Mouse (Mus musculus) midbrain, embryonic 12.5 days (tissue): ENCODE data around the gene Itpkc. TPM values are rescaled to one million over a fixed set of nuclear protein-coding genes. Genes with fewer than 3 reads are reported as not detected.
A peak's percentile ranks its signal among the peaks of the same experiment; 100 is the strongest.

Experiments used
- ATAC-seq: fragments of 200-750 bp; cut with Nextera tagmentation; 2 replicates; pipeline ENCODE4 v1.8.0; 2017; ENCODE audit warnings: low read depth, moderate TSS enrichment, moderate library complexity; ENCODE audit not compliant: low FRiP score
- H3K27ac ChIP-seq: fragments of 300-500 bp; sonication (generic); replicated peaks from 2 replicates; pipeline ENCODE4 v1.5.1; 2016; ENCODE audit warnings: mild to moderate bottlenecking
- H3K27me3 ChIP-seq: fragments of 300-500 bp; sonication (generic); 2 replicates; pipeline ENCODE4 v1.6.1; 2016; ENCODE audit warnings: mild to moderate bottlenecking
- H3K36me3 ChIP-seq: fragments of 300-500 bp; sonication (generic); 2 replicates; pipeline ENCODE4 v1.6.1; 2016
- H3K4me1 ChIP-seq: fragments of 300-500 bp; sonication (generic); 2 replicates; pipeline ENCODE4 v1.6.1; 2016
- H3K4me2 ChIP-seq: fragments of 300-500 bp; sonication (generic); replicated peaks from 2 replicates; pipeline ENCODE4 v1.6.1; 2016; ENCODE audit warnings: mild to moderate bottlenecking, moderate library complexity
- H3K4me3 ChIP-seq: fragments of 300-500 bp; sonication (generic); 2 replicates; pipeline ENCODE4 v1.5.1; 2016; ENCODE audit warnings: mild to moderate bottlenecking
- H3K9ac ChIP-seq: fragments of 300-500 bp; sonication (generic); replicated peaks from 2 replicates; pipeline ENCODE4 v1.6.1; 2016; ENCODE audit warnings: mild to moderate bottlenecking, moderate library complexity
- H3K9me3 ChIP-seq: fragments of 300-500 bp; sonication (generic); 2 replicates; pipeline ENCODE4 v1.6.1; 2016; ENCODE audit warnings: mild to moderate bottlenecking
- WGBS: fragments of 180-500 bp; shearing (Covaris S2); methylation state at CpG from one replicate; pipeline ENCODE4 v1.1.7; 2016; 5-methylcytosine and 5-hydroxymethylcytosine counted together
- polyA plus RNA-seq: library from polyadenylated mRNA; unstranded; fragments of >200 nt; fragmentation: Nextera tagmentation; extraction: Ambion mirVana; gene quantifications from 2 replicates; pipeline ENCODE4 v1.2.1, GENCODE M21; 2016

Gene Itpkc
- polyA plus RNA-seq, 1 experiment from 2014 or later: 8.7 TPM

DNA sequence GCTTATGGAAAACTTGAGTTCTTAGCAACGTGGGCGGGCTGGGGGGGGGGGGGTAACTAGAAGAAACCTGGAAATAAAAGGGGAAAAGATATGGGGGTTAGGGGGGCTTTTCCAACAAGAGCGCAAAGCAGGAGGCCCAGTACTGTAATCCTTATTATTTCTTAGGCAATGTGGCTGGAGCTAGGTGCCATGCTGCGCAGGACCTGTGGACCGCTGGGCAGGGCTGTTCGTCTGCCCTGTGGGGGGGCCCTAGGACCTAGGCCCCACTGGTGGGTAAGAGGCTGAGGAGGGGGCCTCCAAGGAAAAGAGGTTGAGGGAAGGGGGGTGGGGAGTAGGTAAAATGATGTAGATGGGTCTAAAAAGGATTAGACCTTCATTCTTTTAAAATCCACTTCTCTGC, 4.8 kb upstream of the Itpkc start:
- peak overlapping the region; percentile 59 for H3K9ac ChIP-seq
- 0% methylated on average over 6 of the region's 6 CpGs for WGBS
- H3K4me2 ChIP-seq: peak overlapping the region; percentile 73
- no peaks in the 10 kb centered on the region for H3K27me3 ChIP-seq
- H3K27ac ChIP-seq: peak overlapping the region; percentile 85
- no peaks in the 10 kb centered on the region for H3K9me3 ChIP-seq
- peak overlapping the region; percentile 50 for H3K4me3 ChIP-seq
- ATAC-seq: peak; percentile 27; the same call in 1 of the 2 replicates
- H3K4me1 ChIP-seq: peaks cover 21% of the 10 kb centered on the region
- H3K36me3 ChIP-seq: 0 out of 2 replicates have a peak, but pooled peaks cover 3% of the 10 kb centered on the region

DNA sequence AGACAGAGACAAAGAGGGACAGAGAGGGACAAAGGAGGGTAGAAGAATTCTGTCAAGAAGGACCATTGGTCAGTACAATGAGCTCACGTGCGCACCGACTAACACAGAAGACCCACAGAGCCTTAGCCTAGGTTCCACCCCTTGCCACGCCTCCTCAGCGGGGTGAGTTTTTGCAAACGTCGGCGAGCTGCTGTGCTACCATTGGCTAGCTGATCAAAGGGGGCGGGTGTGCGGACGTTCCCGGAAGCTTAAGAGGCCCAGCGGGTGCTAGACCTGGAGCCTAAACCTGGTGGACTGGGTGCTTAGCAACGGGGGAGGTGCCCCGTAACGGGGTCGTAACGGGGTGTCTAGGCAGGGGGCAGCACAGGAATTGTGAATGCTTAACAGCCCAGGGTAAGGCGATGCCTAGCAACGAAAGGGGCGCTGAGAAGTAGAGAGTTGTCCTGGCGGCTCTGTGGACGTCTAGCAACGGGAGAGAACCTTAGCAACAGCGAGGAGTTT, 4.4 kb upstream of the Itpkc start, which contains the start of gene Coq8b:
Gene Coq8b (plus strand): TSS at position 243 of the 501 bp plus-strand sequence.
- H3K9ac ChIP-seq: peak within 1 kb of the TSS; percentile 59
- H3K4me3 ChIP-seq: peak within 1 kb of the TSS; percentile 50
- no peaks in the 10 kb centered on the region for H3K27me3 ChIP-seq
- peaks cover 21% of the 10 kb centered on the region for H3K4me1 ChIP-seq
- ATAC-seq: peak; percentile 93
- H3K4me2 ChIP-seq: peak within 1 kb of the TSS; percentile 73
- WGBS: under 1% methylated on average over 25 of the region's 25 CpGs
- H3K27ac ChIP-seq: peak within 1 kb of the TSS; percentile 85
- no peaks in the 10 kb centered on the region for H3K9me3 ChIP-seq
- 0 out of 2 replicates have a peak, but pooled peaks cover 3% of the 10 kb centered on the region for H3K36me3 ChIP-seq

DNA sequence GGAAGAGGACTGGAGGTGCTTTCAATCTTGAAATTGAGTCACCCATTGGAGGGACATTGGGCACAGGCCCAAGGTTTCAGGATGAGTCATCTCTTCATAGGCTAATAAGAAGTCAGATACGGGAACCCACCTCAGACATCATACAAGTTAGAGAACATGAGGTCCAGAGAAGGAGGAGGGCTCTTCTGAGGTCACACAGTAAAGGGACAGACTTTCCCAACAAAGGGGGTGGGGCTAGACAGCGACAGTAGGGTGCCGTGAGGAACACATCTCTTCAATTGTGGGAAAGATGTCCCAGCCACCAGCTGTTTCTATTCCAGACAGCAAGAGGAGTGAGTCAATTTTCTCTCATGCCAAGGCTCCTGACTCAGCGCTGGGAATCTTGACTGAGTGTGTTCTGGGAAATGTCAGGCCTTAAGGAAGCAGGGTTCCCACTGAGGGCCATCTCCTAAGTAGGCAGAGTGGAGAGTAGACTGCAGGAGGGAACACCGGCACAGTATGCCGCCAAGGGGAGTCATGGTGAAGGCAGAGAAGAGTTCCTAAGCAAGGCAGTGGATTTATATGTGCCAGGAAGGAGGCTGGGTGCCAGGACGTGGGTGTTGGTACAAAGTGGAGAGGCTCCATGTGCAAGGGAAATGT, 3.4 kb upstream of the Itpkc start:
- H3K27ac ChIP-seq: peak overlapping the region; percentile 85
- no peak for ATAC-seq

DNA sequence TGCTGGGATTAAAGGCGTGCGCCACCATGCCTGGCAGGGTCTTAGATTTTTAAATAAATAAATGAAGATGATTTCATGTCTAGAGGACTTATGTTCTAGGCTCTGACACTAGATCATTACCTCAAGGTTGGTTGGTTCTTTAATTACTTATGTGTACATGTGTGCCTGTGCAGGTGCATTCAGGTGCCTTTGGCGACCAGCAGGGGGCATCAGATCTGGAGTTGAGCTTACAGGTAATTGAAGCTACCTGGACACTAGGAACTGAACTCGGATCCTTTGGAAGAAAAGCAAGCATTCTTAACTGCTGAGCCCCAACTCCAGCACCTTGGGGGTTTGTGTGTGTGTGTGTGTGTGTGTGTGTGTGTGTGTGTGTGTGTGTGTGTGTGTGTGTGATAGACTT, 2.3 kb upstream of the Itpkc start:
- H3K27ac ChIP-seq: no peak overlapping the region
- peaks cover 41% of the 10 kb centered on the region for H3K4me1 ChIP-seq
- 73% methylated on average over 4 of the region's 4 CpGs for WGBS
- no peaks in the 10 kb centered on the region for H3K9me3 ChIP-seq
- no peak for ATAC-seq
- H3K4me2 ChIP-seq: no peak overlapping the region
- H3K36me3 ChIP-seq: no peaks in the 10 kb centered on the region
- no peaks in the 10 kb centered on the region for H3K27me3 ChIP-seq
- H3K4me3 ChIP-seq: no peak overlapping the region
- no peak overlapping the region for H3K9ac ChIP-seq

More for the DNA sequence above, 3.4 kb upstream of the Itpkc start:
- Histone ChIP-seq H3K36me3 (no peaks in the 10 kb centered on the region), H3K4me1 (peaks cover 31% of the 10 kb centered on the region), H3K27me3 (no peaks in the 10 kb centered on the region), H3K4me2 (no peak overlapping the region), H3K9ac (no peak overlapping the region), H3K4me3 (no peak overlapping the region), H3K9me3 (no peaks in the 10 kb centered on the region)
- WGBS: 77% methylated on average over 7 of the region's 7 CpGs

DNA sequence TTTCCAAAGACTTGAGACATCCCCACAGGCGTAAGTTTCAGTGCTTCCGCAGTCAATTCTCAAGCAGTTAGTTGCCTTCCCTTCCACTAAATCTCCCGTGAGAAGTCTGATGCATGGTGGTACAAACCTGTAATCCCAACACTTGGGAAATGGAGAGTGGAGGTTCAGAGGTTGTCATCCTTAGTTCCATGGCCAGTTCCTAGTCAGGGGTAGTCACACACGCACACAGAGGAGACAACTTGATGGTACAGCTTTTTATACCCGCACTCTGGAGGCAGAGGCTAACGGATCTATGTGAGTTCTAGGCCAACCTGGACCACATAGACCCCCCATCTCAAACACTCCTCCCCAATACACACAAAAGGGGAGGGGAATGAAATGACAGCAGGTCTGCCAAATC, 404 bp upstream of the Itpkc start:
- peak overlapping the region; percentile 91 for H3K4me2 ChIP-seq
- H3K9ac ChIP-seq: peak overlapping the region; percentile 85
- H3K4me1 ChIP-seq: peaks cover 56% of the 10 kb centered on the region
- peak overlapping the region; percentile 72 for H3K4me3 ChIP-seq
- 15% methylated on average over 6 of the region's 6 CpGs for WGBS
- ATAC-seq: no peak
- no peaks in the 10 kb centered on the region for H3K9me3 ChIP-seq
- peak overlapping the region; percentile 81 for H3K27ac ChIP-seq
- no peaks in the 10 kb centered on the region for H3K27me3 ChIP-seq
- no peaks in the 10 kb centered on the region for H3K36me3 ChIP-seq

DNA sequence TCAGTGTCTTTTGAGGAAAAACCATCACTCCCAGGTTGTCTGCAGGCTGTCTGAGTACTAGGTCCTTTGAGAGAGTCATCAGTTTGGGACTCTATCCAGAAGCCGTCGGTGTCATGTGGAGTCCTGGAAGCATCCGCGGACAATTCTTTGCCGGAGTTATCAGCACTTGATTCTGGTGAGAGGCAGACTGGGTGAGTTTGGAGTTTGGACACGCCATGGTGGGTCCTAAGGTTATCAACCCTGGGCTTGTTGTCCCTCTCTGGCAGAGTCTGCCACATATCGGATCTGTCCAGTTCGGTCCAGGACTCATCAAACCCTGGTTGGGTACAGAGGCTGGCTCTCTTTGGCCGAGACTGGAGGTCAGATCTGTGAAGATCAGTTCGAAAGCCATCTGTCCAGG, 785 bp downstream of the Itpkc start:
- no peak for ATAC-seq
- H3K4me3 ChIP-seq: peak overlapping the region; percentile 72
- H3K4me2 ChIP-seq: peak overlapping the region; percentile 91
- peak overlapping the region; percentile 81 for H3K27ac ChIP-seq
- H3K9me3 ChIP-seq: no peaks in the 10 kb centered on the region
- H3K36me3 ChIP-seq: no peaks in the 10 kb centered on the region
- under 1% methylated on average over 10 of the region's 10 CpGs for WGBS
- H3K4me1 ChIP-seq: peaks cover 55% of the 10 kb centered on the region
- H3K9ac ChIP-seq: peak overlapping the region; percentile 85
- H3K27me3 ChIP-seq: no peaks in the 10 kb centered on the region

DNA sequence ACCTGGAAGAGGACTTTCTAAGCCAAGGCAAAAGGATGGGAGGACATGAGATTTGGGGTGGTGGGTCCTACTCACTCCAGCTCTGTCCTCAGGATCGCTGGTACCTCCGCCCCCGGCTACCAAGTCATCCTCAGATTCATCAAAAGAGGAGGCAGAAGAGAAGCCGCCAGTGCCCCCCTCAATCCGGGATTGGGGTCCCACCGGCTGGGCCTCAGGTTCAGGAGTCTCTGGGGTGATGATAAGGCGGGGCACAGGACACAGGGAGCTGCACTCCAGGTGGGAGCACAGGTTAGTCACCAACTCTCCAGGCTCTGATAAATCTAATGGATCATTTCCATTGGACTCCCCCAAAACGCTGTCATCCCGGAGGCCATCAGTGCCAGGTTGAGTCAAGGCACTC, 1.2 kb downstream of the Itpkc start:
- Histone ChIP-seq H3K27ac (no peak overlapping the region), H3K4me3 (peak overlapping the region; percentile 72), H3K27me3 (no peaks in the 10 kb centered on the region), H3K9ac (peak overlapping the region; percentile 85), H3K36me3 (no peaks in the 10 kb centered on the region), H3K9me3 (no peaks in the 10 kb centered on the region), H3K4me2 (peak overlapping the region; percentile 91), H3K4me1 (peaks cover 51% of the 10 kb centered on the region)
- ATAC-seq: no peak
- WGBS: 26% methylated on average over 9 of the region's 9 CpGs

DNA sequence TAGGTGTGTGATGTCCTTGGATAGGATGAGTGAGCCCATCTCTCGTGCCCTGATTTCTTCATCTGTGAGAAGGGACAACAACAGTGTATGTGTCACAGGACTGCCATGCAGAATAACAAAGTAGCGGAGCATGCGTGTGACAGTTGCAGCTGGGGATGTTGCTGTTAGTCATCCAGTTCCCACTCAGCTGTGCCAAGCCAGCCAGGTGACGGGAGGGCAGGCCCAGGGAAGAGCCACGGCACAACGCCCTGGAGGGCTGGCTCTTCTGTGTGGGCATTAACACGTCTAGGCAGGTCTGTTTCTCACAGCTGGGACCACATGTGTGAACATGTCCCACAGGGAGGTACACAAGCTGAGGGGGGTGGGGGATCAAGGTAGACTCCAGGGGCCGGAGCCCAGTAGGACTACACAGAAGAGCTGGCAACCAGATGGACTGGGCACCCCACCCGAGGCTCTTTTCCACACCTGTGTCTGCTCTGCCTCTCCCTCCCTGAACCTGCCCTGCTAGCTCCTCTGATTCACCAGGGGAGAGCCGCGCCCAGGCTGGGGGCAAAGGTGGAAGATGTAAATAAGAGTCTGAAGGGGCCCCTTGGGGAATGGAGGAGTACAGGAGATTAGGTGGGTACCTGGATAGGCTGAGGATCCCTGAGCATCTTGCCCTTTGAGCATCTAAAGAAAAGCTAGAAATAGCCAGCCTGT, 3.4 kb downstream of the Itpkc start:
- peak overlapping the region; percentile 4 for H3K4me3 ChIP-seq
- H3K9ac ChIP-seq: peak overlapping the region; percentile 43
- WGBS: 83% methylated on average over 11 of the region's 11 CpGs
- H3K36me3 ChIP-seq: 0 out of 2 replicates have a peak, but pooled peaks cover under 1% of the 10 kb centered on the region
- H3K4me2 ChIP-seq: peak overlapping the region; percentile 91
- ATAC-seq: no peak
- H3K9me3 ChIP-seq: no peaks in the 10 kb centered on the region
- H3K27ac ChIP-seq: no peak overlapping the region
- H3K4me1 ChIP-seq: peaks cover 51% of the 10 kb centered on the region
- no peaks in the 10 kb centered on the region for H3K27me3 ChIP-seq

DNA sequence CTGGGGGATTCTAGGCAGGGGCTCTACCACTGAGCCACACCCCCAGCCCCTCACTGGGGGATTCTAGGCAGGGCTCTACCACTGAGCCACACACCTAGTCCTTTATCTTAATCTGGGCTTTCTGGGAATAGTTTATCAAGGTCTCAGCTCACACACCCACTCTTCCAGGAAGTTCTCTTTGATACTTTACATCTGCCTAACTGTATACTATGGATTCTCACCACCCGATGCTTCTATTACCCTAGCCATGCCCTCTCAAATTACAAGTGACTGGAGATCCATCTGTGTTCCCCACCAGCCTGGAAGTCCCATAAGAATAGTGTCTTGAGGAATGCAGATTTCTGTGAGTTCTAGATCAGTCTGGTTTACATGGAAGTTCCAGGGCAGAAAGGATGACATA, 5.9 kb downstream of the Itpkc start:
- no peak overlapping the region for H3K4me3 ChIP-seq
- H3K36me3 ChIP-seq: peaks cover 19% of the 10 kb centered on the region
- H3K9me3 ChIP-seq: no peaks in the 10 kb centered on the region
- 85% methylated on average over 1 of the region's 1 CpGs for WGBS
- H3K27ac ChIP-seq: no peak overlapping the region
- H3K4me2 ChIP-seq: no peak overlapping the region
- ATAC-seq: no peak
- H3K27me3 ChIP-seq: no peaks in the 10 kb centered on the region
- H3K9ac ChIP-seq: no peak overlapping the region
- peaks cover 42% of the 10 kb centered on the region for H3K4me1 ChIP-seq

DNA sequence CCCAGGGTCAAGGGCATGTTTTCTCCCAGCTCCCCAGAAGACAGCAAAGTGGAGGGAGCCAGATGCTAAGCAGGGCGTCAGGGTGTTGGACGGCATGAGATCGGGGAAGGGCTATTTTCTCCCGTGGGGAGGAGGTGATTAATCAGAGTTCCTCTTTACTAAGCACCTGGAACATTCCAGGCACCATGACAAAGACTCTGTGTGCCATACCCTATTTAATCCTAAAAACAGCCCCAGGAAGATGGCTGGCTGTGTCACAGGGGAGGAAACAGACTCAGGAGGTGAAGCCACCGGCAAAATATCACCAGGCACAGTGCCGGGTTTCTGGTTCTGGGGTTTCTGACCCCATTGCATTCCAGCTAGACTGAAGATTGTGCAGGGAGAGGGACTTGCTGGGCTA, 6.5 kb downstream of the Itpkc start:
- Histone ChIP-seq H3K9ac (no peak overlapping the region), H3K4me1 (peaks cover 36% of the 10 kb centered on the region)
- WGBS: 88% methylated on average over 6 of the region's 6 CpGs

DNA sequence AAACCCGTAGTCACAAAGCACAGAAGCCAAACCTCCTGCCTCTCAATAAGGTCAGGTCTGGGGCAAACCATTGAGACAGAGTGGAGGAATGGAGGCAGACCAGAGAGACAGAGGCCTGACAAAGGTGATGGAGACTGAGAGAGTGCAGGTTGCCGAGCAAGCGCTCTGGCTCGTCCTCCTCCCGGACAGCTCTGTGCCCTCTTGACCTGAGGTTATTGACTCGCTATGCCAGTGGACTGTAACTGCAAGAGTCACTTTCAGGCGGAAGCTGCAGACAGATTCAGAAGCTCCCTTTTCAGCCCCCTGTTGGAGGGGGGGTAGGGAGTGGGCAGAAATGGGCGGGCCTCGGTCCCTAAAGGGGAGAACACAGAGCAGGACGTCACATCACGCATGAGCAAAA, 8.5 kb downstream of the Itpkc start:
- WGBS: 86% methylated on average over 11 of the region's 11 CpGs
- H3K27me3 ChIP-seq: no peaks in the 10 kb centered on the region
- H3K4me1 ChIP-seq: peaks cover 16% of the 10 kb centered on the region
- H3K9me3 ChIP-seq: no peaks in the 10 kb centered on the region
- H3K4me2 ChIP-seq: no peak overlapping the region
- no peak overlapping the region for H3K27ac ChIP-seq
- H3K36me3 ChIP-seq: peaks cover 37% of the 10 kb centered on the region
- no peak overlapping the region for H3K4me3 ChIP-seq
- ATAC-seq: no peak
- H3K9ac ChIP-seq: no peak overlapping the region

More for the DNA sequence above, 6.5 kb downstream of the Itpkc start:
- H3K4me3 ChIP-seq: no peak overlapping the region
- ATAC-seq: no peak
- H3K36me3 ChIP-seq: peaks cover 25% of the 10 kb centered on the region
- H3K9me3 ChIP-seq: no peaks in the 10 kb centered on the region
- H3K27me3 ChIP-seq: no peaks in the 10 kb centered on the region
- no peak overlapping the region for H3K27ac ChIP-seq
- H3K4me2 ChIP-seq: no peak overlapping the region

DNA sequence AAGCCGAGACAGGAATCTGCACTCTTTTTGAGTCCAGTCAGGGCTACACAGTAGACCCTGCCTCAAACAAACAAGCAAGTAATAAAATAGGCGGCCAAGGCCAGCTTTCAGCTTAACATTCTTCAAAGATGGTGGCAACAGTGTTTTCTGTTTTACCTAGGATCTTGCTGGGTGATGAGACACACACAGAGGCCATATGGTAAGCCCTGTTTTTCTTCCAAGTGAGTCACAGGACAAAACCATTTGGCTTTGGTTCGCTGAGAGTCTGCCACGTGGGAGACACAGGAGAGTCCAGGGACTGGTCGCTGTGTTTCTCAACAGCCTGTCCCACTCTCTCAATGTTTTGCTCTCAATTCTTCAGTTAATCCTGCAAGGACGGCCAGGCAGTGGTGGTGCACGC, 9.9 kb downstream of the Itpkc start:
- peaks cover 46% of the 10 kb centered on the region for H3K36me3 ChIP-seq
- no peak overlapping the region for H3K27ac ChIP-seq

More for the DNA sequence above, 9.9 kb downstream of the Itpkc start:
- WGBS: 85% methylated on average over 7 of the region's 7 CpGs
- no peaks in the 10 kb centered on the region for H3K9me3 ChIP-seq
- H3K27me3 ChIP-seq: no peaks in the 10 kb centered on the region
- no peak overlapping the region for H3K4me3 ChIP-seq
- H3K4me2 ChIP-seq: no peak overlapping the region
- no peak for ATAC-seq
- H3K9ac ChIP-seq: no peak overlapping the region
- peaks cover 3% of the 10 kb centered on the region; the same call in 1 of the 2 replicates for H3K4me1 ChIP-seq
